Mouse (Mus musculus) CH12.LX (cell line): ENCODE results near the gene Xylb. TPM values are rescaled to one million over a fixed set of nuclear protein-coding genes. Genes with fewer than 3 reads are reported as not detected.

ENCODE experiments used
- DNase-seq: peaks from one replicate; pipeline ENCODE4 v3.0.0-alpha.2; 2013; ENCODE audit errors: extremely low read depth
- H3K27ac ChIP-seq: 2 replicates; pipeline ENCODE4 v1.5.1; 2012; ENCODE audit warnings: low read depth, mild to moderate bottlenecking, control low read depth, moderate library complexity; ENCODE audit not compliant: insufficient read depth
- H3K27me3 ChIP-seq: replicated peaks from 2 replicates; pipeline ENCODE3; 2012; ENCODE audit warnings: inconsistent platforms
- H3K36me3 ChIP-seq, 2 experiments: replicated peaks in 1 of 2; 2 replicates each; pipeline versions ENCODE3 to v1.6.1; 2012; ENCODE audit warnings: inconsistent platforms in 1 of 2, low read length in 1 of 2, mild to moderate bottlenecking in 1 of 2, mixed read lengths in 1 of 2, moderate library complexity in 1 of 2; ENCODE audit not compliant: control insufficient read depth in 1 of 2, insufficient read depth in 1 of 2
- H3K4me1 ChIP-seq, 2 experiments: 2 replicates each; pipeline ENCODE4 v1.6.1; 2012; ENCODE audit warnings: inconsistent platforms in 1 of 2, moderate library complexity in 1 of 2; ENCODE audit not compliant: insufficient read depth in 2 of 2, control insufficient read depth in 1 of 2
- H3K4me2 ChIP-seq: 2 replicates; pipeline ENCODE4 v1.6.1; 2012; ENCODE audit warnings: low read depth, mild to moderate bottlenecking, control low read depth; ENCODE audit not compliant: poor library complexity, insufficient read depth, severe bottlenecking
- H3K4me3 ChIP-seq, 3 experiments: fragments of 150-350 bp in 1 of 3; sonication (generic) in 1 of 3; replicated peaks in 1 of 3; 2 replicates each; pipeline versions ENCODE3 to v1.5.1; 2011 to 2012; ENCODE audit warnings: low read depth in 2 of 3, low read length in 2 of 3, mild to moderate bottlenecking in 2 of 3, moderate library complexity in 2 of 3, control low read depth in 1 of 3, improper control_type of control experiment in 1 of 3, inconsistent platforms in 1 of 3, mixed read lengths in 1 of 3; ENCODE audit not compliant: poor library complexity in 1 of 3
- H3K79me2 ChIP-seq: replicated peaks from 2 replicates; pipeline ENCODE4 v1.6.1; 2012; ENCODE audit warnings: mild to moderate bottlenecking, moderate library complexity; ENCODE audit not compliant: control insufficient read depth, poor library complexity, insufficient read depth, severe bottlenecking; ENCODE audit errors: extremely low read depth
- H3K9ac ChIP-seq: 2 replicates; pipeline ENCODE4 v1.6.1; 2012; ENCODE audit warnings: low read depth, mild to moderate bottlenecking, control low read depth, moderate library complexity; ENCODE audit not compliant: insufficient read depth
- H3K9me3 ChIP-seq: replicated peaks from 2 replicates; pipeline ENCODE3; 2012; ENCODE audit warnings: low read length, inconsistent platforms, mixed read lengths
- BHLHE40 ChIP-seq: IDR thresholded peaks from 2 replicates; pipeline ENCODE4 v1.6.1; 2011; ENCODE audit warnings: mild to moderate bottlenecking, low read depth, low read length, improper control_type of control experiment
- CHD1 ChIP-seq: IDR thresholded peaks from 2 replicates; pipeline ENCODE4 v1.6.1; 2012; ENCODE audit warnings: low read depth, low read length, improper control_type of control experiment, inconsistent platforms
- CHD2 ChIP-seq: IDR thresholded peaks from 2 replicates; pipeline ENCODE4 v1.6.1; 2011; ENCODE audit warnings: low read length, improper control_type of control experiment
- CTCF ChIP-seq, 2 experiments: IDR thresholded peaks in 1 of 2; conservative IDR thresholded peaks in 1 of 2; 2 replicates each; pipeline ENCODE4 v1.5.1; 2011 to 2012; ENCODE audit warnings: low read depth in 2 of 2, low read length in 2 of 2, improper control_type of control experiment in 1 of 2, inconsistent platforms in 1 of 2, mild to moderate bottlenecking in 1 of 2, moderate library complexity in 1 of 2
- E2F4 ChIP-seq: IDR thresholded peaks from 2 replicates; pipeline ENCODE4 v1.6.1; 2011; ENCODE audit warnings: low read depth, low read length, improper control_type of control experiment; ENCODE audit not compliant: insufficient replicate concordance
- ELF1 ChIP-seq: IDR thresholded peaks from 2 replicates; pipeline ENCODE4 v1.6.1; 2014; ENCODE audit warnings: low read depth, mild to moderate bottlenecking, inconsistent platforms, low read length, improper control_type of control experiment
- EP300 ChIP-seq: IDR thresholded peaks from 2 replicates; pipeline ENCODE4 v1.6.1; 2011; ENCODE audit warnings: low read length, improper control_type of control experiment
- ETS1 ChIP-seq: conservative IDR thresholded peaks from 2 replicates; pipeline ENCODE4 v1.6.1; 2012; ENCODE audit warnings: low read depth, mild to moderate bottlenecking, inconsistent platforms, low read length, improper control_type of control experiment, moderate library complexity
- GABPA ChIP-seq: IDR thresholded peaks from 2 replicates; pipeline ENCODE4 v1.6.1; 2012; ENCODE audit warnings: low read depth, low read length, improper control_type of control experiment, inconsistent platforms; ENCODE audit not compliant: insufficient replicate concordance
- HCFC1 ChIP-seq: IDR thresholded peaks from 2 replicates; pipeline ENCODE4 v1.6.1; 2012; ENCODE audit warnings: low read depth, mild to moderate bottlenecking, inconsistent platforms, low read length, improper control_type of control experiment
- IRF4 ChIP-seq: IDR thresholded peaks from 2 replicates; pipeline ENCODE4 v1.6.1; 2014; ENCODE audit warnings: low read depth, mild to moderate bottlenecking, inconsistent platforms, low read length, improper control_type of control experiment
- JUN ChIP-seq: IDR thresholded peaks from 2 replicates; pipeline ENCODE4 v1.6.1; 2011; ENCODE audit warnings: low read depth, mild to moderate bottlenecking, low read length, improper control_type of control experiment, moderate library complexity; ENCODE audit not compliant: insufficient read depth
- JUND ChIP-seq: conservative IDR thresholded peaks from 2 replicates; pipeline ENCODE4 v1.6.1; 2011; ENCODE audit warnings: low read depth, low read length, improper control_type of control experiment
- KAT2A ChIP-seq: IDR thresholded peaks from 2 replicates; pipeline ENCODE4 v1.6.1; 2012; ENCODE audit warnings: low read length, improper control_type of control experiment, inconsistent platforms; ENCODE audit not compliant: insufficient replicate concordance
- MAFK ChIP-seq: IDR thresholded peaks from 2 replicates; pipeline ENCODE4 v1.6.1; 2011; ENCODE audit warnings: low read length, improper control_type of control experiment; ENCODE audit not compliant: insufficient replicate concordance
- MAX ChIP-seq: IDR thresholded peaks from 2 replicates; pipeline ENCODE4 v1.6.1; 2011; ENCODE audit warnings: low read length, improper control_type of control experiment
- MAZ ChIP-seq: IDR thresholded peaks from 2 replicates; pipeline ENCODE4 v1.6.1; 2012; ENCODE audit warnings: low read depth, mild to moderate bottlenecking, inconsistent platforms, low read length, improper control_type of control experiment, moderate library complexity
- MEF2A ChIP-seq: IDR thresholded peaks from 2 replicates; pipeline ENCODE4 v1.6.1; 2014; ENCODE audit warnings: low read depth, mild to moderate bottlenecking, inconsistent platforms, low read length, improper control_type of control experiment, borderline replicate concordance
- MXI1 ChIP-seq: IDR thresholded peaks from 2 replicates; pipeline ENCODE4 v1.6.1; 2011; ENCODE audit warnings: mild to moderate bottlenecking, low read depth, low read length, improper control_type of control experiment
- MYC ChIP-seq: IDR thresholded peaks from 2 replicates; pipeline ENCODE4 v1.6.1; 2011; ENCODE audit warnings: low read depth, mild to moderate bottlenecking, improper control_type of control experiment, low read length
- NELFE ChIP-seq: IDR thresholded peaks from 2 replicates; pipeline ENCODE4 v1.6.1; 2011; ENCODE audit warnings: low read depth, low read length, improper control_type of control experiment
- NRF1 ChIP-seq: IDR thresholded peaks from 2 replicates; pipeline ENCODE4 v1.6.1; 2014; ENCODE audit warnings: low read depth, mild to moderate bottlenecking, inconsistent platforms, low read length, improper control_type of control experiment, moderate library complexity
- PAX5 ChIP-seq: IDR thresholded peaks from 2 replicates; pipeline ENCODE4 v1.6.1; 2012; ENCODE audit warnings: low read length, inconsistent platforms, mixed read lengths
- POLR2A ChIP-seq: IDR thresholded peaks from 2 replicates; pipeline ENCODE4 v1.6.1; 2011; ENCODE audit warnings: low read depth, mild to moderate bottlenecking, improper control_type of control experiment, low read length
- POLR2AphosphoS2 ChIP-seq: IDR thresholded peaks from 2 replicates; pipeline ENCODE4 v1.6.1; 2011; ENCODE audit warnings: low read depth, low read length, improper control_type of control experiment
- RAD21 ChIP-seq: IDR thresholded peaks from 2 replicates; pipeline ENCODE4 v1.6.1; 2011; ENCODE audit warnings: low read depth, mild to moderate bottlenecking, low read length, improper control_type of control experiment, moderate library complexity
- RCOR1 ChIP-seq: conservative IDR thresholded peaks from 2 replicates; pipeline ENCODE4 v1.6.1; 2012; ENCODE audit warnings: low read depth, mild to moderate bottlenecking, inconsistent platforms, low read length, improper control_type of control experiment
- SIN3A ChIP-seq: IDR thresholded peaks from 2 replicates; pipeline ENCODE4 v1.6.1; 2012; ENCODE audit warnings: low read length, improper control_type of control experiment, inconsistent platforms
- SMC3 ChIP-seq: IDR thresholded peaks from 2 replicates; pipeline ENCODE4 v1.6.1; 2011; ENCODE audit warnings: low read depth, low read length, improper control_type of control experiment
- TBP ChIP-seq: conservative IDR thresholded peaks from 2 replicates; pipeline ENCODE4 v1.6.1; 2011; ENCODE audit warnings: low read depth, low read length, improper control_type of control experiment
- TCF12 ChIP-seq: IDR thresholded peaks from 2 replicates; pipeline ENCODE4 v1.6.1; 2014; ENCODE audit warnings: low read depth, mild to moderate bottlenecking, inconsistent platforms, low read length, improper control_type of control experiment
- UBTF ChIP-seq: IDR thresholded peaks from 2 replicates; pipeline ENCODE4 v1.6.1; 2012; ENCODE audit warnings: low read depth, mild to moderate bottlenecking, inconsistent platforms, low read length, improper control_type of control experiment, moderate library complexity
- USF1 ChIP-seq: IDR thresholded peaks from 2 replicates; pipeline ENCODE4 v1.6.1; 2014; ENCODE audit warnings: low read depth, mild to moderate bottlenecking, inconsistent platforms, low read length, improper control_type of control experiment
- USF2 ChIP-seq: conservative IDR thresholded peaks from 2 replicates; pipeline ENCODE4 v1.6.1; 2011; ENCODE audit warnings: low read depth, low read length, improper control_type of control experiment
- ZC3H11A ChIP-seq: IDR thresholded peaks from 2 replicates; pipeline ENCODE4 v1.6.1; 2012; ENCODE audit warnings: low read depth, mild to moderate bottlenecking, inconsistent platforms, low read length, improper control_type of control experiment
- ZKSCAN1 ChIP-seq: IDR thresholded peaks from 2 replicates; pipeline ENCODE4 v1.6.1; 2012; ENCODE audit warnings: low read depth, inconsistent platforms, low read length, improper control_type of control experiment, borderline replicate concordance
- ZMIZ1 ChIP-seq: IDR thresholded peaks from 2 replicates; pipeline ENCODE4 v1.6.1; 2012; ENCODE audit warnings: low read depth, mild to moderate bottlenecking, inconsistent platforms, low read length, improper control_type of control experiment
- ZNF384 ChIP-seq: IDR thresholded peaks from 2 replicates; pipeline ENCODE4 v1.6.1; 2012; ENCODE audit warnings: low read depth, low read length, improper control_type of control experiment, inconsistent platforms
- dilution Hi-C: fragments of 300-500 bp; cut with MboI; formaldehyde crosslinking; loops from 2 replicates; pipeline ENCODE4 v1.14.3; 2020; ENCODE audit warnings: low sequenced_read_pairs; ENCODE audit not compliant: extremely low pct_unique_long_range_greater_than_20kb, extremely low pct_ligation_motif_present
- in situ Hi-C: fragments of 300-500 bp; cut with MboI; formaldehyde crosslinking; loops from 3 replicates; pipeline ENCODE4 v1.14.3; 2019; ENCODE audit warnings: low sequenced_read_pairs, low pct_ligation_motif_present, low pct_unique_long_range_greater_than_20kb, mixed read lengths
- polyA plus RNA-seq: library from polyadenylated mRNA; unstranded; fragments of >175 nt; gene quantifications from 2 replicates; pipeline ENCODE4 v1.2.1, GENCODE M21; 2012; ENCODE audit warnings: low read depth; ENCODE audit not compliant: insufficient read length
- total RNA-seq, 2 experiments: library from RNA; depleted of rRNA; stranded (reverse); fragments of 300-350 nt in 1 of 2; fragments of >200 nt in 1 of 2; gene quantifications; 2 replicates each; pipeline ENCODE4 v1.2.3; 2012 to 2014

Xylb gene
- 4.8 and 5.9 TPM in 2 replicates for total RNA-seq (2012; rRNA removed)
- total RNA-seq (2014; rRNA removed) = 1.8 and 2.5 TPM in 2 replicates
- polyA plus RNA-seq = 6.4 and 7.1 TPM in 2 replicates

- in situ Hi-C loops (loop anchor here (10.0 kb wide), 1 partner anchor 203 kb away; the partner anchor contains the start of genes Acaa1b and Gm47289), dilution Hi-C loops (no loop called here)
- Histone ChIP-seq H3K9ac (peak within 1 kb of the TSS; percentile 76), H3K4me3 (peak within 1 kb of the TSS; percentile 41 to 67 (median 58)), H3K27me3 (no peaks in the 10 kb centered on the region), H3K9me3 (no peaks in the 10 kb centered on the region), H3K36me3 (peaks cover 10 to 13% of the 10 kb centered on the region in 2 experiments), H3K4me2 (peak within 1 kb of the TSS; percentile 72), H3K4me1 (peaks cover 4% of the 10 kb centered on the region in 2 experiments; a peak in 2 of 4 replicates), H3K27ac (no peak within 1 kb of the TSS), H3K79me2 (no peaks in the 10 kb centered on the region)
- peak; percentile 55; the same call in 1 of the 2 replicates for TF ChIP-seq MEF2A
- TF ChIP-seq HCFC1 = peak; percentile 48
- TF ChIP-seq PAX5 = no peak
- TF ChIP-seq ZMIZ1 = peak; percentile 71
- no peak for TF ChIP-seq ZNF384
- TF ChIP-seq JUND = no peak
- TF ChIP-seq CTCF (conservative IDR thresholded peaks at IDR 0.05 in 1 of 2, IDR thresholded peaks at IDR 0.05 in 1 of 2; ENCODE audit: low read depth in 2 of 2, low read length in 2 of 2) = peak in 1 of 2 experiments; percentile 81; a peak in 2 of 4 replicates
- peak; percentile 48; the same call in 1 of the 2 replicates for TF ChIP-seq E2F4
- peak; percentile 36 for TF ChIP-seq RAD21
- TF ChIP-seq ZKSCAN1 = no peak
- peak; percentile 69 for TF ChIP-seq NELFE
- no peak for TF ChIP-seq CHD2
- TF ChIP-seq GABPA = no peak
- TF ChIP-seq BHLHE40 = peak; percentile 70
- TF ChIP-seq NRF1 = peak; percentile 39; the same call in 1 of the 2 replicates
- peak; percentile 76; the same call in 1 of the 2 replicates for TF ChIP-seq TCF12
- peak; percentile 79; the same call in 1 of the 2 replicates for TF ChIP-seq MYC
- no peak for TF ChIP-seq TBP
- no peak for TF ChIP-seq UBTF
- TF ChIP-seq EP300 = no peak
- TF ChIP-seq MAX = peak; percentile 89
- peak; percentile 78 for TF ChIP-seq SMC3
- no peak for TF ChIP-seq POLR2AphosphoS2
- no peak for TF ChIP-seq MAFK
- no peak for TF ChIP-seq CHD1
- TF ChIP-seq ETS1 = no peak; the same call in 1 of the 2 replicates
- TF ChIP-seq MXI1 = peak; percentile 95
- TF ChIP-seq USF1 = peak; percentile 64
- TF ChIP-seq POLR2A = peak; percentile 80
- TF ChIP-seq USF2 = peak; percentile 34; the same call in 1 of the 2 replicates
- no peak for TF ChIP-seq KAT2A
- no peak for TF ChIP-seq RCOR1
- TF ChIP-seq ELF1 = peak; percentile 45; the same call in 1 of the 2 replicates
- peak; percentile 74; the same call in 1 of the 2 replicates for TF ChIP-seq IRF4
- TF ChIP-seq MAZ = 0 out of 2 replicates have a peak, but pooled peaks have one; percentile 47
- TF ChIP-seq ZC3H11A = no peak
- TF ChIP-seq SIN3A = peak; percentile 71; the same call in 1 of the 2 replicates
- TF ChIP-seq JUN = no peak
- peak; percentile 79 for DNase-seq
These were observed at the start of gene Xylb for GRCm38 (mm10) chr9:119357331-119358057. Gene Xylb (plus strand): TSS chr9:119357381.
